Mouse (Mus musculus) ES-CJ7 (cell line): ENCODE measurements around the gene Lrfn2.

Source experiments
- DNase-seq: peaks from one replicate; pipeline ENCODE4 v3.0.0; 2011; ENCODE audit warnings: low read depth, low spot score

Gene Lrfn2

GRCm38 (mm10) chr17:48931621-48932405 is at the start of gene Lrfn2:
TSS of gene Lrfn2 (plus strand) at chr17:48932379.
- DNase-seq = peak; percentile 76

DNA sequence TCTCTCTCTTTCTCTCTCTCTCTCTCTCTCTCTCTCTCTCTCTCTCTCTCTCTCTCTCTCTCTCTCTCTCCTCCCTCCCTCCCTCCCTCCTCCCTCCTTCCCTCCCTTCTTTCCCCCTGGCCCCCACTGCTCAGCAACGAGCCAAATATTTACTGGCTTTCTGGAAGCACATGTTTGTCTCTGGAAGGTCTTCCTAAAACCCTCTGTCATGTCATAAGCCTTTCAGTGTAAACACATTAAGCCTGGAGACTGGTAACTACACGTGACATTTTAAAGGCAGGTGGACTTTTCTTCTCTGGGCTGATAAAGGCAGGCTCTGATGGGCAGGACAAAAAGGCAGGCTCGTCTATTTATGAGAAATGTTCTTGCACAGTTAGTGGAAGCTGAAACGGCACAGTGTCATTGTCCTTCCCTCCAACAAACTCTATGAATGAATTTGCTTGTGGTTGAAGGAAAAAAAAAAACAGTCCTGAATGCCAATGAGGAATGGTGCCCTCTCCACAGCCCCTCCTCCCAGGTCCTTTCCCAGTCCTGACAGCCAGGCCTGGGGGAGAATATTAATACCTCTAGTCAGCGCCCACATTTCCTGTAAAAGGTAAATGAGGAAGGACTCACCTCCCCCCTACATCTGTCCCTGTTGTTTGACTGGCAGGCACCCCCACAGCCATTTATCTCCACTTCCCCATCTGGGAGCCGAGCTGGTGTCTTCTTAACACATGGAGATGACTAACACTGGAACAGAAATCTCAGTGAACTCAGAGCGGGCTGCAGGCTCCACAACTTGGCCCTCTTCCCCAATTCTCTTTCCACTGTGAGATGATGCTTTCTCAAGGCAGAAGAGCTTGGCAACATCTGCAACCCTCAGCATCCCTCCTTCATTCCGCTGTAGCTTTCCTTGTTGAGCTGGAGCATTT is 44.5 kb upstream of the Lrfn2 start:
- DNase-seq = no peak

DNA sequence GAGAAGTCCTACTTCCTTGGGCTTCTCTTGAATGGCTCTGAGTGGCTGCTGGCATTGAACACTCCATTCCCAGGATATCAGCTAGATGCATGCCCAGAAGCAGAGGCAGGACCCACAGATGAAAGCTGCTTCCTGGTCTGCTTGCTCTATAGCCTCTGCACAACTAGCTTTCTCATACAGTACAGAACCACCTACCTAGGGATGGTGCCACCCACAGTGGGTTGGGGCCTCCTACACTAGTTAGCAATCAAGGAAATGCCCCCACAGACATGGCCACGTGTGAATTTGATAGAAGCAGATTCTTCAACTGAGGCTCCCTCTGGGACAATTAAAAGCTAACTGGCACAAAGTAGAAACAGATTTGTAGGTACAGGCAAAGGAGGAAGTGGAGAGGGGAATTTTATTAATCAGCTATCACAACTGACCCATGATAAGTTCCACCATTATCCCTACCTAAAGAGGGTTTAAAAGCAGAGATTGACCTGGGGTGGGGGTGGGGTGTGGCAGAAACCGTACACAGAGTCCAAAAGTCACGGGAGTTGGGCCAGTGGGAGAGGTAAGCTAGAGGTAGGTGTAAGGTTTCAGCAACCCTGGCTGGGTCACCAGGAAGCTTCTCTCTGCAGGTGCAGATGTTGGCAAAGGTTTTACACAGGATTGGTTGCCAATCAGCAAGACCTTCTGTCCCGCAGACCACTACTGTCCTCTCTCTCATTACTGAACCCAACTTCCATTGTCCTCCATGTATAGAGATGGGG is 26.7 kb upstream of the Lrfn2 start:
- no peak for DNase-seq

- no peak for DNase-seq
Measured at GRCm38 (mm10) chr17:48913437-48913836, 18.7 kb upstream of the Lrfn2 start.

- DNase-seq = peak; percentile 44
Measured at GRCm38 (mm10) chr17:48917411-48917810, 14.8 kb upstream of the Lrfn2 start.

DNA sequence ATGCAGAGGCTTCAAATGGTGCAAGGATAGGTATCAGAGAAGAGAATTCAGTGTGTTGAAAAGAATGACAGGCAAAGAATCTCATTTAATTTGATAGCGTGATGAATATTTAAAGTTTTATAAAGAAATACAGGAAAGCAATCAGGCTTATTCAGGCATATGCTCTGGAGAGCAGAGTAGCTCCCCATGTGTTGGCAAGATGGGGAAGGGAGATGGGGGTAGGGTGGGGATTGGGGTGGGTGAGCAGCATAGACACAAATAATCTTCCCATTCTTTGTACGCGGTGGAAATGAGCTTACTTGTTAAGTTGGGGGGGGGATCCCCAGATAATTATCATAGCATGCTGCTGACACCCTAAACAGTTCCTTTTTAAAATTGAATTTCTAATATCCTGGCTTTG is 13.7 kb upstream of the Lrfn2 start:
- DNase-seq = no peak

DNA sequence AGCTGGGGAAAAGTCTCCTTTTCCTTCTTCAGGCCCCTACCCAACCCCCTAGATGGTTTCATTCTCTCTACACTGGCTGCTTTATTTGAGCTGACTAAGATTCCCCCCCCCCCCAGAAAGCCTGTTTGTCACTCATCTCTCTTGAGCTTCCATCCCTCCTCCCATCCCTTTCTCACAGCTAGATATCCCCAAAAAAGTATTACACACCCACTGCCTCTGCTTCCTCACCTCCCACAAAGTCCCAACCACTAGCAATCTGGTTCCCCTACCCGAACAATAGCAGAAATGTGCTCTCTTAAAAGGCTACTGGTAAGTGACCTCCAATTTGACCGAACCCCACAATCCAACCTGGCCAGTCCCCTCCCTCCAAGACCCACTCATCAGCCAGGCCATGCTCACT is 9.3 kb upstream of the Lrfn2 start:
- no peak for DNase-seq

DNA sequence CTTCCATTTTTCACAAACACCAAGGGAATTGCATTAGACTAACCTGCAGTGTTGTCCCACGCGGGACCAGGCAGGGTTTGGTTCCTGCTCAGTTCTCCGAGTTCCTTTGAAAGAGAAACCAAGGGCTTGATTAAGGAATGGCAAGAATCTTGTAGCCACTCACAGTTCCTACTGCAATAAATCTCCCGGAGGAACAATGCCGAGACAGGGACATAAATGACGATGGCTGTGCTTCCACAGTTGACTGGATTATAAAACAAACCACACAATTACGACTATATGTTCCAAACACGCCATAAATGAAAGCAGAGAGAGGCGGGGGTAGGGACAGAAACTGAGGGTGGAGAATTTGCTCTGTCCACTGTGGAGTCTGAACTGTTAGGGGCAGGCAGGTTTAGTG is 6.8 kb upstream of the Lrfn2 start:
- no peak for DNase-seq

DNA sequence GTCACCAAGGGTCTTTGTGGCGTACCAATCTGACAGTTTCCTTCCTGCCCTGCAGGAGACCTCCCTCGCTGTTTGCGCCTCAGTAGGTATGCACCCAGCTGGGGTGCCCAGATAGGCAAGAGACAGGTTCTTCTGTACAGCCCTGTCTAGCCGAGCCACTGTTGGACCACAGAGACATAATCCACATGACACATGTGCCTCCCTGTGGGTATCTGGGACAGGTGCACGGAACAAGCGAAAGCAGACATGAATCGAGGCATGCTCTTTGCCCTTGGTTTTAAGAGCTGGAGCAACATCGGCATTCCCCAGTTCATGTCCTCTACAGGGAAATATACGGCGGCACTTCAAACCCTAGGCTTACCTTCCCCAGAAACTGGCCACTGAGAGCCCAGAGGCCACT is 1.2 kb upstream of the Lrfn2 start:
- peak; percentile 8 for DNase-seq

- peak; percentile 5 for DNase-seq
Measured at GRCm38 (mm10) chr17:48932406-48932906, 277 bp downstream of the Lrfn2 start.

GRCm38 (mm10) chr17:48932916-48933315 is 737 bp downstream of the Lrfn2 start:
- no peak for DNase-seq

- no peak for DNase-seq
Measured at GRCm38 (mm10) chr17:48935201-48935600, 3.0 kb downstream of the Lrfn2 start.

DNA sequence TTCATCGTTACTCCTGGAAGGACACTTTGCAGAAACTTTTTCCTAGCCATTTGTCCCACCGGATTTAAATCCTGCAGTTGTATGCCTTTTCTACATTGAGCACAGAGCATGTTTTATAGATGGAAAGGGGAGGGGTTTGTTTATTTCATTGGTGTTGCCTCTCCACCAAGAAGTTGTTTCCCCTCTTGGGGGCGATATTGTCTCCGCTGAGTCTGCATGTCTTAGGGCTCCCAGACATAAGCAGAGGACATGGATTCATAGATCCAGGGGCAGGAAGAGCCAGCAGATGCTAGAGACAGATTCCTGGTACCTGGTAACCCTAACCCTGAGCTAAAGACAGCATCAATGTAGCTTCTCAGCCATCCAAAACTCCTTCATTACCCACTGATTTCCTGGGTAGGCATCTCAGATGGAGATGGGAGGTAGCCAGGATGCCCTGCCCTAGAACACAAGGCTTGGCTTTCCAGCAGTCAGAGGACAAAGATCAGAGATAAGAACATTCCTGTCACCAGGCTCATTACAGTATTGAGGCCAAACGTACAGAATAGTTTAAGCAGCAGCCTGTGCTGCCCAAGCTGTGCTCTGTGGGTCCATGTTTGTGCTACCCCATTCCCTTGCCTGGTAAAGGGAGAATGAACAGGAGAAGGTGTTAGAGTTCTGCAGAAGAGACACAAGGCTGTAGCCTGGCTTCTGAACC is 4.4 kb downstream of the Lrfn2 start:
- DNase-seq = peak; percentile 79

- DNase-seq = no peak
Measured at GRCm38 (mm10) chr17:48938711-48939220, 6.6 kb downstream of the Lrfn2 start.

DNA sequence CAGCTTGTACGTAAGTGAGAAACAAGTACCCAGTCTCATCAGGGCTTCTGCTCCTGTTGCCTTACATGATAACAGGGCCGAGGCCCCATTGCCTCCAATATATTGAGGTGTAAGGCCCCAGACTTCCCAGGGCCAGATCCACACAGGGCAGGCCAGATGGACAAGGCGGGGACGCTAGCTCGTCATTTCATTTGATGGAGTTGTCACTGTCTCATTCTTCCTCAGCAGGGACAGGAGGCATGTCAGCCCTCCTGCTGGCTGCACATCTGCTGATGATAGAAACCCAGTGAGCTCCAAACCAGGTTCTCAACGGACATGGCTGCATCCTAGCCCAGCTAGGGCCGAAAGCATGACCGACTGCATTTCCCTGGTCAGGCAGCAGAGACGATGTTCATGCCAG is 14.1 kb downstream of the Lrfn2 start:
- DNase-seq = no peak

DNA sequence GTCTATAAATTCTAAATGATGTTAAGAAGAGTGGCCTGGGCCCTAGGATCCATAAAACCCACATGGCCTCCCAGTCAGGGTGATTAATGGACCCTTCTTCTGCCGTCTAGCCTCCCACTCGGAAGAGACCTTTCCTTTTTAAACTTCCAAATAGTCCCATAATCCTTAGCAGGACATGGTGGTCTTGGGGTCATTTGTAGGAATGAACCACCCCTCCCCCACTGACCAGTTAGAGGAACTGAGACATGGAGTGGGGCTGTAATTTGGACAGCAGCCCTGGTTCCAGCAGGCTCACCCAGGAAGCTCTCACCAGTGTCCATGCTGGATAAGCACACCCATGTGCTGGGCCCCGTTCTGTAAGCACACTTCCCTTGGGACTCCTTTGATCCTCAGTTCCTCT is 14.6 kb downstream of the Lrfn2 start:
- no peak for DNase-seq

- no peak for DNase-seq
Measured at GRCm38 (mm10) chr17:48951250-48951649, 19.1 kb downstream of the Lrfn2 start.

- no peak for DNase-seq
Measured at GRCm38 (mm10) chr17:48956033-48956631, 24.0 kb downstream of the Lrfn2 start.

DNA sequence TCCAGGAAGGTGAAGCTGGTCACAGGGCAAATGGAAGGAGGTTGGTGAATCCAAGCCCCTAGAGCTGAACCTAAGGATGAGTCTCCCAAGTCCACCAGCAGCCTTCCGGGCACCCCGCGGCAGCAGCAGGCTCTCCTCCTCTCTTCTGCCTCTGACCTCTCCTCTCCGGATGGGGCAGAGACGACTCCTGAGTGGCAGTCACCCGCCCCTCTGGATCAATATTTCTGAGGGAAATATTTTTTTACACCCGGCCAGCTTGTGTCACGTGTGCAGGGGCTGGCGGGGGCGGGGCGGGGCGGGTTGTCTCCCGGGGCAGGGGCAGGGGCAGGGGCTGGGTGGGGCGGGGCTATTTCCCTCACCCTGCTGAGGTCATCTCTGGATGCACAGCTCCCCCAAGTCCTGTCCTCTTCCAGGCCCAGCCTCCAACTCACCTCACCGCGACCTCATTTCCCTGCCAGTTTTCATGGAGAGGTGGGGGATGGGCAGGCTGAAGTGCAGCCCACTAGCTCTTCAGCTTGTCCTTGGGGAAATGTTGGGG is 28.1 kb downstream of the Lrfn2 start:
- DNase-seq = peak; percentile 89

GRCm38 (mm10) chr17:48962646-48963045 is 30.5 kb downstream of the Lrfn2 start:
- no peak for DNase-seq
